Mouse (Mus musculus): ENCODE measurements at regions not wholly inside any gene's neighbourhood (a gene's known extent, or its start where the extent isn't known, plus 50 kb on each side); places are given as distances from the start of the nearest gene placed in this dataset.
A peak's percentile ranks its signal among the peaks of the same experiment; 100 is the strongest.

DNA sequence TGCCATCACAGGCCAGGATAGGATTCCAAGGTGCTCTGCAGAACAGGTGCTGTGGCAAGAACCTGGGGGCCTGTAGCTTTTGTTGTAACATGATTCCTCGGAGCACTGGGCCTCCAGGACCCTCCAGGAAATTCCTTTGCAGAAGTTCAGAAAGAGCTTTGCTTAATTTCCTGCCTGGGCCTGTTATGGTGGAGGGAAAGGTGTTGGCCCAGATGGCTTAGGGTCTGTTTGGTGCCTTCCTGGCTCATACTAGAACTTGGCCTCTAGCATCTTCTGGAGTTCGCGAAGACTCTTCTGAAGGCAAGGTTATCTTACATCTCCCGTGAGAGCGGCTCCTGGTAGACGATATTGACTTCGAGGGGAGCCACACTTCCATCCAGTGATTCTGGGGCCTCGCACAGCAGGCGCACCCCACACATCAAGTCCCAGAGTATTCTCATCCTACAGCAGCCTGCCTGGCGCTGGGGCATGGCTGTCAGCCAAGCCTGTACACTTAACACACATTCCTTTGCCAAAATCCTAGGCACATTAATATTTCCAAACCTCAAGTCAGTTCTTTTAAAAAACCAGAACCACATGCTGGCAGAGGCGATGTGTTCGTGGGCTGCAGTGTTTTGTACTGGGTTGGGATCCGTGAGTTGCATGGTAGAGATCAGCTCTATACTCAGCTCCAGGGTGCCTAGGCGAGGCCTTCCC lies 54.5 kb upstream of the Cxcl14 start:
- TF ChIP-seq CTCF (IDR thresholded peaks at IDR 0.05) (no peak), POLR2A (IDR thresholded peaks at IDR 0.05; ENCODE audit: insufficient read depth, low read depth, low read length) (no peak)
- H3K36me3 ChIP-seq (ENCODE audit: control insufficient read depth, insufficient read depth, low read length): no peaks in the 10 kb centered on the region
- 67% methylated on average over 14 of the region's 14 CpGs for WGBS
- no peak overlapping the region for H3K9ac ChIP-seq (ENCODE audit: low read depth, low read length)
- no peak overlapping the region for H3K4me3 ChIP-seq
- no peaks in the 10 kb centered on the region for H3K27me3 ChIP-seq (ENCODE audit: control insufficient read depth, insufficient read depth, low read length)
- DNase-seq: no peak
- no peaks in the 10 kb centered on the region; the same call in 1 of the 2 replicates for H3K4me1 ChIP-seq (ENCODE audit: control insufficient read depth, insufficient read depth, low read length)
- intact Hi-C loops (cut with DNase I): no loop called here
- no peak overlapping the region for H3K27ac ChIP-seq
- H3K79me2 ChIP-seq (replicated peaks; ENCODE audit: control insufficient read depth, insufficient read depth, low read length): no peaks in the 10 kb centered on the region

DNA sequence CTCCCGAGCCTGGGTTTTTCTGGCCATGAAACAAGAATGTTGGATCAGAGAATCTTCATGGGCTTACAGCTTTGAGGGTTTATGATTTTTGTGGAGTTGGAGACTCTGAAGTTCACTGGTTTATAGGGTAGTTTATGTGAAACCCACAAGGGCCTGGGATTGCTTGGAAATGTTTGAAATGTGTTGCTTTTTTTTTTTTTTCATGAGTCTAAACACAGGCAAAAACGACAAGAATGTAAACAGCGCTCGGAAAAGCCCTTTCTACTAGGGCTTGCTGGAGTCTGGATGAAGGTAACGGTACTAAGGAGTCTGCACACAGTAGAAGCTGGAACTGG lies 55.0 kb upstream of the Cxcl14 start:
- DNase-seq: no peak
- H3K9ac ChIP-seq (ENCODE audit: low read depth, low read length): no peak overlapping the region
- no peaks in the 10 kb centered on the region for H3K36me3 ChIP-seq (ENCODE audit: control insufficient read depth, insufficient read depth, low read length)
- WGBS: 81% methylated on average over 5 of the region's 5 CpGs
- no peak for TF ChIP-seq EP300 (IDR thresholded peaks at IDR 0.05; ENCODE audit: insufficient read depth, low read depth, low read length)
- no peak for TF ChIP-seq CTCF (IDR thresholded peaks at IDR 0.05)
- TF ChIP-seq POLR2A (IDR thresholded peaks at IDR 0.05; ENCODE audit: insufficient read depth, low read depth, low read length): no peak
- H3K4me1 ChIP-seq (ENCODE audit: control insufficient read depth, insufficient read depth, low read length): no peaks in the 10 kb centered on the region; the same call in 1 of the 2 replicates
- H3K27ac ChIP-seq: no peak overlapping the region
- intact Hi-C loops (cut with DNase I): no loop called here
- H3K4me3 ChIP-seq: no peak overlapping the region
- H3K79me2 ChIP-seq (replicated peaks; ENCODE audit: control insufficient read depth, insufficient read depth, low read length): no peaks in the 10 kb centered on the region
- H3K27me3 ChIP-seq (ENCODE audit: control insufficient read depth, insufficient read depth, low read length): no peaks in the 10 kb centered on the region

DNA sequence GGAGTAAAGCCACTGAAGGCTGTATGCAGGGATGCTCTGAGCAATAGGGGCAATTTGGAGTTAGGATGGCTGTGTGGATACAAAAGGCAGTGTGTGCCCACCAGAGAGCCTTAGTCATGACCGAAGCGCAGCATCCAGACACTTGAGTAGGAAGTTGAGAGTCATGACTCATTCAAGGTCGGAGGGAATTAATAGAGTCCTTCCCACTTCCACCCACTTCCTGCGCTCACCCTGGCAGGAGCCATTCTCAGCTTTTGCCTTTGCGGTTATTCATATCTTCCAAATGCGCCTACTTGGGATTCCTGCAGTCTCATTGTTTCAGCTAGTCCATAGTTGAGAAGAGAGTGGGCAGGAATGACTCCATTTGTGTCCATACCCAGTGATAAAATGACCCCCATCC lies 56.1 kb upstream of the Cxcl14 start:
- no peak for DNase-seq
- no peak for TF ChIP-seq EP300 (IDR thresholded peaks at IDR 0.05; ENCODE audit: insufficient read depth, low read depth, low read length)
- no peak for TF ChIP-seq POLR2A (IDR thresholded peaks at IDR 0.05; ENCODE audit: insufficient read depth, low read depth, low read length)
- TF ChIP-seq CTCF (IDR thresholded peaks at IDR 0.05): no peak
- Histone ChIP-seq H3K79me2 (replicated peaks; ENCODE audit: control insufficient read depth, insufficient read depth, low read length) (no peaks in the 10 kb centered on the region), H3K27ac (no peak overlapping the region), H3K4me3 (no peak overlapping the region), H3K4me1 (ENCODE audit: control insufficient read depth, insufficient read depth, low read length) (no peaks in the 10 kb centered on the region; the same call in 1 of the 2 replicates), H3K9ac (ENCODE audit: low read depth, low read length) (no peak overlapping the region), H3K27me3 (ENCODE audit: control insufficient read depth, insufficient read depth, low read length) (no peaks in the 10 kb centered on the region), H3K36me3 (ENCODE audit: control insufficient read depth, insufficient read depth, low read length) (no peaks in the 10 kb centered on the region)
- WGBS: 63% methylated on average over 6 of the region's 6 CpGs
- intact Hi-C loops (cut with DNase I): no loop called here

DNA sequence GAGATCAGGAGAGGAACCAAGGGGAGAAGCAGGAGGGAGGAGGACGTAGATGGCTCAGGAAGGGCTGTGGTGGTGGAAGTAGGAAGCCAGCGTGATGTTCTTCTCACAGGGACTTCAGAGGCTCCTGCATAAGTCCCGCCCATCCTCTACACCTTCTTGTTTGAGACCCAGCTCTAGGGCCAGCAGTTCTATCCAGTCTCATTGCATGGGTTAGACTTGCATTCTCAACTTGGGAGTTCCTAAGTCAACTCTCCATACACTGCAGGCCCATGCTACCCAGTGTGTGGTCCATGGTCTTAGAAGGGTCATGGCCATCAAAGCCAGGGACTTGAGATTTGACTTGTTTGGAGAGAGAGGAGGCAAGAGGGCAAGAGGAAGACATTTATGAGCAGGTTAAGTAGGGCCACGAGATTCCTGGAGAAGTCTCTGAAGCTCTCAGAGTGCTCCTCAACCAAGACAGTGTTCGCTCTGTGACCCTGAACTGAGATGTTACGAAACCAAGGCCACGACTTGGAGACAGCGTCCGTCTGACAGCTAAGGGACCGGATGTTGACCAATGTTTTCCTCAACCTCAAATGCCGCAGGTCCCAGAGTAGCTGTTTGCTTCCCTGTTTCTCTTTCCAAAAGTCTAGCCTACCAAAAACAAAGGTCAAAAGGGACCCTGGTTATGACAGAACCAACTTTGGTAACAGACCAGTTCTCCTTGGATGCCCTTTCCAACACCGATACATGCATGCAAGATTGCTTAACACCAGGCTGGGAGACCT lies 56.7 kb upstream of the Cxcl14 start:
- no peak overlapping the region for H3K27ac ChIP-seq
- H3K36me3 ChIP-seq (ENCODE audit: control insufficient read depth, insufficient read depth, low read length): no peaks in the 10 kb centered on the region
- no peaks in the 10 kb centered on the region for H3K27me3 ChIP-seq (ENCODE audit: control insufficient read depth, insufficient read depth, low read length)
- peak in 1 of 2 experiments; percentile 58 for DNase-seq
- no peaks in the 10 kb centered on the region; the same call in 1 of the 2 replicates for H3K4me1 ChIP-seq (ENCODE audit: control insufficient read depth, insufficient read depth, low read length)
- no peak overlapping the region for H3K4me3 ChIP-seq
- intact Hi-C loops (cut with DNase I): no loop called here
- H3K9ac ChIP-seq (ENCODE audit: low read depth, low read length): no peak overlapping the region
- no peaks in the 10 kb centered on the region for H3K79me2 ChIP-seq (replicated peaks; ENCODE audit: control insufficient read depth, insufficient read depth, low read length)
- 83% methylated on average over 12 of the region's 12 CpGs for WGBS
- TF ChIP-seq EP300 (IDR thresholded peaks at IDR 0.05; ENCODE audit: insufficient read depth, low read depth, low read length): 0 out of 2 replicates have a peak, but pooled peaks have one; percentile 44
- no peak for TF ChIP-seq POLR2A (IDR thresholded peaks at IDR 0.05; ENCODE audit: insufficient read depth, low read depth, low read length)

DNA sequence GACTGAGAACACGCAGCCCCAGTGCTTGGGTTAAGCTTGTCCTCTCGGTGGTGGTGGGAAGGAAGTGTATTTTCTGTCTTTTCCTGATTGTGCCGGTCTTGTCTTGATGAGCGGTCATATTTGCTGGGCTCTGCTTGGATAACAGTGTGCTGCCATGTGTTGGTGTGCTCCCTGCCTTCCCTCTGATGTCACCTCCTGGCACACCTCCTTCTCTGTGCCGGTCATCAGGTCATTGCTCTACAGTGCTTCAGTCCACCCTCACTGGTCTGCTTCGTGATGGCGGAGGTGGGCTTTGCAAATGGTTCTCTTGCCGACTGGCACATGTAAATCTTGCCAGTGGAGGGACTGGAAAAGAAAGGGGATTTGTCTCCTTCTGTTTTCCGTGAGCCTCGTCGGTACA lies 57.6 kb upstream of the Cxcl14 start:
- H3K4me3 ChIP-seq: no peak overlapping the region
- no peak for DNase-seq
- H3K9ac ChIP-seq (ENCODE audit: low read depth, low read length): no peak overlapping the region
- intact Hi-C loops (cut with DNase I): no loop called here
- H3K4me1 ChIP-seq (ENCODE audit: control insufficient read depth, insufficient read depth, low read length): no peaks in the 10 kb centered on the region; the same call in 1 of the 2 replicates
- H3K27me3 ChIP-seq (ENCODE audit: control insufficient read depth, insufficient read depth, low read length): no peaks in the 10 kb centered on the region
- no peaks in the 10 kb centered on the region for H3K79me2 ChIP-seq (replicated peaks; ENCODE audit: control insufficient read depth, insufficient read depth, low read length)
- no peaks in the 10 kb centered on the region for H3K36me3 ChIP-seq (ENCODE audit: control insufficient read depth, insufficient read depth, low read length)
- no peak overlapping the region for H3K27ac ChIP-seq
- WGBS: 81% methylated on average over 11 of the region's 11 CpGs
- TF ChIP-seq POLR2A (IDR thresholded peaks at IDR 0.05; ENCODE audit: insufficient read depth, low read depth, low read length) (no peak), EP300 (IDR thresholded peaks at IDR 0.05; ENCODE audit: insufficient read depth, low read depth, low read length) (no peak), CTCF (IDR thresholded peaks at IDR 0.05) (no peak)

DNA sequence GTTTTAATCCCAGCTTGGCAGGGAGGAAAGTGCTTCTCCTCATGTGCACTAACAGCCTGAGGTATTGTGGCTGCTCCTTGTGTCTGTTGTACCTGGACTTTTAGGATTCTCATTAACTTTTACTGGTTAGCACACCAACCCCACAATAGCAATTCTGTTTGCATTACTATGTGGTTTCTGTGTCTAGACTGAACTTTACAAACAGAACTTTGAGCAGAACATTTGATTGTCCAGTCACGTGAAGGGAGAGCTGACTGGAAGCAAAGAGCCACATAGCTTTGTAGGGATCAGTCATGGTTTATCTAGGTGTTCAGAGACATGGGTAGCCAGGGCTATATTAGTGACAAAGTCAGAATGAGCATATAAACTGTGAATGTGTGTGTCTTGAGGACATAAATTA lies 58.3 kb upstream of the Cxcl14 start:
- intact Hi-C loops (cut with DNase I): no loop called here

More for the DNA sequence above, 58.3 kb upstream of the Cxcl14 start:
- Histone ChIP-seq H3K79me2 (replicated peaks; ENCODE audit: control insufficient read depth, insufficient read depth, low read length) (no peaks in the 10 kb centered on the region), H3K36me3 (ENCODE audit: control insufficient read depth, insufficient read depth, low read length) (no peaks in the 10 kb centered on the region), H3K27ac (no peak overlapping the region), H3K4me3 (no peak overlapping the region), H3K4me1 (ENCODE audit: control insufficient read depth, insufficient read depth, low read length) (no peaks in the 10 kb centered on the region; the same call in 1 of the 2 replicates), H3K27me3 (ENCODE audit: control insufficient read depth, insufficient read depth, low read length) (no peaks in the 10 kb centered on the region), H3K9ac (ENCODE audit: low read depth, low read length) (no peak overlapping the region)
- TF ChIP-seq EP300 (IDR thresholded peaks at IDR 0.05; ENCODE audit: insufficient read depth, low read depth, low read length) (no peak), CTCF (IDR thresholded peaks at IDR 0.05) (no peak), POLR2A (IDR thresholded peaks at IDR 0.05; ENCODE audit: insufficient read depth, low read depth, low read length) (no peak)
- WGBS: 98% methylated on average over 1 of the region's 1 CpGs
- DNase-seq: no peak

All from heart, adult 2 months (tissue).